Mouse (Mus musculus): ENCODE data around the gene Tmem132a.

The Tmem132a gene

DNA sequence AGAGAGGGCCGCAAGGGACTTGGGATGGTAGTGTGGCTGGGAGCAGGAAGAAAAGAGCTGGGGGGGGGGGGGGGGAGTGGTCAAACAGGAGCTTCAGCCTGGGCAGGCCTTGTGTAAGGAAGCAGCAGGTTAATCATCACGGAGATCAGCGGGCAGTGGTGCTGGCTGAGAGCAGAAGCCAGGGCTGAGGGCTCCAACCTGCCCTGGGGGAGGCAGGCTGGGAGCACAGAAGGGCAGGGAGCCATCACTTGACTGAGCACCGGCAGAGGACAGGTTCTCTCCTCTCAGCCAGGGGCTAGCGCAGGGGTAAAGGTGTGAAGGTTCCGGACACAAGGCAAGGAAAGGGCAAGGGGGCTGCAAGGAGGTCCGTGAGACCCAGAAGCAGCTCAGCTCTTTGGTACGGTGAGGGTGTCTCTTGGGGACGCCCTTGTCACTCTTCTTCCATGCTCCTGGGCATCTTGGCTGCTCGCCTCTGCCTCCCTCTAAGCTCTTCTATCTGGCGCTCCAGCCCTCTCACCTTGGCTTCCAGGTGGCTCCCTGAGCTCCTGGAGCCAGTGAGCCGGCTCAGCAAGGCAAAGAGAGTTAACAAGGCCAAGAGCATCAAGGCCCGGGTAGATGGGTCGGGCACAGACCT, 1.7 kb upstream of the Tmem132a start:
- peak; percentile 69 to 70 for DNase-seq

DNA sequence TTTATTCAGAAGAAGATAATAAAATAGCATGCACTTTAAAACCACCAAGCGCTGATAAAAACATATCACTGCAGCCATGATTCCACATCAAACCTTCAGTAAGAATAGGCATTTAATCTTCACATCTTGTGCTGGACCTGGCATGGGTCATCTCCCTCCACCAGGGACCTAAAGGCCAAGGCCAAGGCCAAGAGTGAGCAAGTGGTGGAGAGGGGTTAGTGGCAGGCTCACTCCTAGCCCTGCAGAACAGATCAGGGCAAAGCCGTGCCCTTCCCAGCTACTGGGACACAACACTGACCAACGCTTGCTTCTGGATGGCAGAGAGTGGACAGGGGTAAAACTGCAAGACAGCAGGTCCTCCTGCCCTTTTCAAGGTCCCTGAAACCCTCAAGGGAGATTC, 936 bp upstream of the Tmem132a start:
- peak in 1 of 2 experiments; percentile 48 for DNase-seq

GRCm38 (mm10) chr19:10869241-10869885, 377 bp downstream of the Tmem132a start:
- DNase-seq = peak; percentile 94 to 96

GRCm38 (mm10) chr19:10868623-10869141, 1.1 kb downstream of the Tmem132a start:
- DNase-seq = peak; percentile 66 to 76

GRCm38 (mm10) chr19:10867946-10868622, 1.7 kb downstream of the Tmem132a start:
- peak; percentile 45 to 53 for DNase-seq

DNA sequence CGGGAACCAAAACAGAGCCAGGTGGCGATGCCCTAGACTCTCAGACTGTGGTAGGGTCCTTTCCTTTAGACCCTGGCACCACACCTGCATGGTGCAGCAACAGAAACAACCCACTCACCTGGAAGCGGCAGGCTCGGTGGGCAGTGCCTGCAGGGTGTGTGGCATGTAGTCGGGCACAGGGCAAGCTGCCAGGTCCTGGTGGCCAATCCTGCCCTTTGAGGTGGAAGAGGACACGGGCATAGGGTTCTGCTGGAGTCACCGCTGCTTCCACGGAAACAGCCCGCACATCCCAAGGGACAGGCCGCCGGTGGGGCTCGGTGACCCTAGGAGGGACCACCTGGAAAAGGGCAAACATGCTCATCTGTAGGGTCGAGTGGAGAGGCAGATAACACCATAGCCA, 3.4 kb downstream of the Tmem132a start:
- peak; percentile 82 to 88 for DNase-seq

DNA sequence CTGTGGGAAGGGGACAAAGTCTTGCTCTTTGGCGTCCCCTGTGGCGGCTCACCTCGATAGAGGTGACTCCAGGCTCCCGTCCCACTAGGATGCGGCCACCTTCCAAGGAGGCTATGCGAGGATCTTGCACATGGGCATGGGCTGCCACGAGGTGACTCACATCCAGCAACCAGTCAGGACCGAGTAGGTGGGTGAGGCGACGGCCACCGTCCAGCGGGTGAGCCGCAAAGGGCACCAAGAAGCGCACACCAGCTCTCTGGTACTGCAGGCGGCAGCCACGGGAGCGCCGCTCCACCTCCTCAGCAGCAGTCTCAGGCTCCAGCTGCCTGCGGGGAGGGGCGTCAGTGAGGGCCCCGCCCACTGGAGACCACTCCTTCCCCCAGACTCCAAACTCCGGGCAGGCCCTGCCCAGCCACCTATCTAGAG, 9.7 kb downstream of the Tmem132a start:
- DNase-seq = peak; percentile 37 to 60

- peak in 1 of 2 experiments; percentile 36 for DNase-seq
Measured at GRCm38 (mm10) chr19:10856520-10856919, 13.2 kb downstream of the Tmem132a start.

GRCm38 (mm10) chr19:10855422-10855821, 14.3 kb downstream of the Tmem132a start:
- no peak for DNase-seq

- peak in 1 of 2 experiments; percentile 59 for DNase-seq
Measured at GRCm38 (mm10) chr19:10847311-10848087, 22.2 kb downstream of the Tmem132a start.

GRCm38 (mm10) chr19:10846150-10846549, 23.6 kb downstream of the Tmem132a start:
- DNase-seq = no peak

GRCm38 (mm10) chr19:10845454-10845853, 24.3 kb downstream of the Tmem132a start:
- no peak for DNase-seq

DNA sequence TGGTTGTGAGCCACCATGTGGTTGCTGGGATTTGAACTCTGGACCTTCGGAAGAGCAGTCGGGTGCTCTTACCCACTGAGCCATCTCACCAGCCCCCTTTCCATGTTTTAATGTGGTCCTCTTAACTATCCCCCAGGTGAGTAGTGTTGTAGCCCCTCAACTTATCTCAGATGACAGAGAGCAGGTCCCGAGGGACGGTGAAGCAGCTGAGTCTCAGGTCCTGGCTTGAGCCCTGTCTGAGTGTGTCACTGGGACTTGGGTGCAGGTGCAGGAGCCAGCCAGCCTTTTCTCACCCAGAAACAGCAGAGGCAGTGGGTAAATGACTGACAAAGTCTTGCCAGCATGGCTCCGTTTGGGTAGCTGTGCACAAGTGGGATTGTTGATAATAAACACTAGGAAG, 25.5 kb downstream of the Tmem132a start:
- no peak for DNase-seq

- no peak for DNase-seq
Measured at GRCm38 (mm10) chr19:10842914-10843313, 26.8 kb downstream of the Tmem132a start.

GRCm38 (mm10) chr19:10841721-10842626, 27.8 kb downstream of the Tmem132a start:
- DNase-seq = no peak

DNA sequence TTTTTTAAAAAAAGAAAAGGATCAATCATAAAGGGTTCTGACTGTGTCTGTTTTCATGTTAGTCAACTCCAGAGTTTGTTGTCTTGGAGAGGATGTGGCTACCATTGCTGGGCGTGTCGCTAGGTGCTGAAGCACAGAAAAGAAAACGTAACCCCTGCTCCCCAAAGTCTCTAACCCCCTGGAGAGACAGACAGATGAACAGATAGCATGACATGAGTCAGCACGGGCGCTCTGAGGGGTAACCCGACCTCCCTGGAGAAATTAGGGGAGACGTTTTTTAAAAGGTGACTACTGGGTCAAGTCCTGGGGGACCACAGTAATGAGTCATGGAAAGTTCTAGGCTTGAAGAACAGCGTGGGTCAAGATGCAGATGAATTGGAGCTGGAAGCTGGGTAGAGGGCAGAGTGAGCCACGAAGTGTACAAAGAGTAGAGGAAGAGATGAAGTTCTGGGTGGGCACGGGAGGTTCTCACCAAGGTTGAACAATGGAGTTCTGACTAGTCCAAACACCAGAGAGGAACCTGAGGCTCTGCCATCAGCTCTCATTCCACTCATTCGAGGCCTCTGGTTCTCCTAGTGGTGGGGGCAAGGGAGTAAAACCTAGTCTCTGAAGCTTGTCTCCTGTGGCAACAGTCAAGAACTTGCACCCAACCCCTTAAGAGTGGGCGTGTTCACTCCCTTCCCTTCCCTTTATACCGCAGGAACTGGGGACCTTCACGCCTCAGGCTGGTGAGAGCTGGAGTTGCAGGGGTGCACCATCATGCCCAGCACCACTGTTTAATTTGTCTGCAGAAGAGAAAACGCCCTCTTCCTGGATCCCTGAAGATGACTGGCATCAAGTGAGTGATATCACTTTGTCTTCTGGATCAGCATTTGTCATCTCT, 30.5 kb downstream of the Tmem132a start, which contains the start of gene Slc15a3:
TSS of gene Slc15a3 (plus strand) at position 718 of the 883 bp plus-strand sequence.
- no peak for DNase-seq

- DNase-seq = no peak
Measured at GRCm38 (mm10) chr19:10835671-10836070, 34.1 kb downstream of the Tmem132a start.

GRCm38 (mm10) chr19:10833611-10834010, 36.1 kb downstream of the Tmem132a start:
- no peak for DNase-seq

GRCm38 (mm10) chr19:10832030-10832429, 37.7 kb downstream of the Tmem132a start:
- no peak for DNase-seq

- DNase-seq = peak; percentile 56 to 76
Measured at GRCm38 (mm10) chr19:10831424-10831823, 38.3 kb downstream of the Tmem132a start.

Measured in cerebellum, postnatal 25 days (tissue).